Mouse (Mus musculus): ENCODE measurements around the gene Ppm1a.

- TF ChIP-seq CTCF (IDR thresholded peaks at IDR 0.05; ENCODE audit: low read depth, low read length) (no peak), POLR2A (IDR thresholded peaks at IDR 0.05; ENCODE audit: extremely low read depth, insufficient read depth, low read length) (no peak)
Observed at GRCm38 (mm10) chr12:72792320-72793091, 35.3 kb downstream of the Ppm1a start.
